Comparison of ENCODE assay signal across 10 mouse cellular contexts in genomic region chr4:120975428-120975734, GRCm38 (mm10). TPM values are rescaled to one million over a fixed set of nuclear protein-coding genes. Genes with fewer than 3 reads are reported as not detected.
DNase-seq lines count a peak whose midpoint lies in the region; ATAC-seq and TF ChIP-seq lines count a peak whose summit lies in the region.
"Had no signal": no experiment of that assay in that cellular context is flagged by ENCODE, and none has a peak within 500 bp of the region (broad histone marks: within the 10 kb centered on the region; RNA-seq: fewer than 3 reads in every experiment).

No protein-coding gene starts in this region.

- H3K9ac ChIP-seq in lung, embryonic 16.5 days (ENCODE audit: low read length), result no peak overlapping the region
- no peak overlapping the region for H3K9ac ChIP-seq in lung, postnatal 0 days (replicated peaks; ENCODE audit: low read depth)
- no peak overlapping the region for H3K9ac ChIP-seq in liver, embryonic 14.5 days (replicated peaks)
- H3K9ac ChIP-seq in midbrain, embryonic 13.5 days (replicated peaks), result no peak overlapping the region
- H3K9ac ChIP-seq: hindbrain, embryonic 15.5 days had no signal

- no peaks in the 10 kb centered on the region for H3K9me3 ChIP-seq in lung, embryonic 16.5 days (ENCODE audit: control insufficient read depth, low read length)
- H3K9me3 ChIP-seq in lung, postnatal 0 days (ENCODE audit: low read length), result no peaks in the 10 kb centered on the region
- no peaks in the 10 kb centered on the region for H3K9me3 ChIP-seq in liver, embryonic 14.5 days (ENCODE audit: control insufficient read depth, low read length)
- H3K9me3 ChIP-seq in midbrain, embryonic 13.5 days, result no peaks in the 10 kb centered on the region
- H3K9me3 ChIP-seq: hindbrain, embryonic 15.5 days had no signal

- no peak for TF ChIP-seq CTCF in lung, postnatal 0 days (IDR thresholded peaks at IDR 0.05)
- TF ChIP-seq CTCF in liver, embryonic 14.5 days (IDR thresholded peaks at IDR 0.05; ENCODE audit: low read depth), result no peak

- H3K4me1 ChIP-seq in lung, embryonic 16.5 days (replicated peaks; ENCODE audit: control insufficient read depth, insufficient read depth, low read length), result no peaks in the 10 kb centered on the region
- H3K4me1 ChIP-seq in lung, postnatal 0 days (ENCODE audit: insufficient read depth, low read depth, low read length), result no peaks in the 10 kb centered on the region
- H3K4me1 ChIP-seq in liver, embryonic 14.5 days (replicated peaks; ENCODE audit: control insufficient read depth in 2 of 2, insufficient read depth in 2 of 2, low read length in 1 of 2), result peaks cover 0 to 10% of the 10 kb centered on the region in 2 experiments; a peak in 2 of 4 replicates
- H3K4me1 ChIP-seq in midbrain, embryonic 13.5 days (replicated peaks), result no peaks in the 10 kb centered on the region
- H3K4me1 ChIP-seq: hindbrain, embryonic 15.5 days had no signal

- 76% methylated on average over 4 of the region's 4 CpGs for whole genome bisulfite sequencing in lung, embryonic 16.5 days
- WGBS in lung, postnatal 0 days, result 63% methylated on average over 4 of the region's 4 CpGs
- 75% methylated on average over 4 of the region's 4 CpGs for WGBS in liver, embryonic 14.5 days (ENCODE audit: insufficient replicate concordance)
- WGBS in midbrain, embryonic 13.5 days, result 90% methylated on average over 4 of the region's 4 CpGs

- H3K27ac ChIP-seq in lung, embryonic 16.5 days (ENCODE audit: low read length), result 0 out of 2 replicates have a peak overlapping the region, but pooled peaks have one; percentile 2
- H3K27ac ChIP-seq in lung, postnatal 0 days (ENCODE audit: low read length), result no peak overlapping the region
- peak overlapping the region; percentile 39 for H3K27ac ChIP-seq in liver, embryonic 14.5 days
- no peak overlapping the region for H3K27ac ChIP-seq in midbrain, embryonic 13.5 days
- H3K27ac ChIP-seq: hindbrain, embryonic 15.5 days had no signal

- no peak overlapping the region for H3K4me3 ChIP-seq in lung, embryonic 16.5 days (ENCODE audit: low read length)
- H3K4me3 ChIP-seq in lung, postnatal 0 days (ENCODE audit: low read depth, low read length), result no peak overlapping the region
- H3K4me3 ChIP-seq in liver, embryonic 14.5 days (ENCODE audit: insufficient read depth in 1 of 2, low read depth in 2 of 2, low read length in 2 of 2), result no peak overlapping the region
- H3K4me3 ChIP-seq in midbrain, embryonic 13.5 days (replicated peaks), result no peak overlapping the region
- H3K4me3 ChIP-seq: hindbrain, embryonic 15.5 days had no signal

- H3K36me3 ChIP-seq in lung, embryonic 16.5 days (ENCODE audit: control insufficient read depth, insufficient read depth, low read length), result peaks cover 11% of the 10 kb centered on the region
- H3K36me3 ChIP-seq in lung, postnatal 0 days (ENCODE audit: insufficient read depth, low read length), result peaks cover 13% of the 10 kb centered on the region; the same call in 1 of the 2 replicates
- H3K36me3 ChIP-seq in liver, embryonic 14.5 days (replicated peaks; ENCODE audit: control insufficient read depth, insufficient read depth, low read depth), result peaks cover 43% of the 10 kb centered on the region
- H3K36me3 ChIP-seq in midbrain, embryonic 13.5 days, result peaks cover 52% of the 10 kb centered on the region

- ATAC-seq in lung, embryonic 16.5 days (ENCODE audit: low read depth), result no peak
- no peak for ATAC-seq in lung, postnatal 0 days
- ATAC-seq in liver, embryonic 14.5 days (ENCODE audit: insufficient read depth), result no peak
- no peak for ATAC-seq in midbrain, embryonic 13.5 days

- DNase-seq in adrenal gland, postnatal 14 days, result peak; percentile 21
- no peak for DNase-seq in adrenal gland, adult 8-10 months
- no peak for DNase-seq in lung, postnatal 0 days (ENCODE audit: low spot score)
- no peak for DNase-seq in liver, embryonic 14.5 days (ENCODE audit: low read depth in 3 of 3, low spot score in 3 of 3)
- peak; percentile 73 to 74 for DNase-seq in spleen, postnatal 36 days (ENCODE audit: low spot score in 2 of 2)
- DNase-seq in cerebellum, postnatal 4 days (ENCODE audit: low spot score in 2 of 2), result no peak
- DNase-seq: kidney, postnatal 4 days had no signal

- no peaks in the 10 kb centered on the region for H3K27me3 ChIP-seq in lung, embryonic 16.5 days (ENCODE audit: control insufficient read depth, insufficient read depth, low read depth, low read length)
- H3K27me3 ChIP-seq in lung, postnatal 0 days (replicated peaks; ENCODE audit: insufficient read depth, low read length), result no peaks in the 10 kb centered on the region
- H3K27me3 ChIP-seq in liver, embryonic 14.5 days (ENCODE audit: control insufficient read depth, insufficient read depth, low read length), result no peaks in the 10 kb centered on the region
- no peaks in the 10 kb centered on the region for H3K27me3 ChIP-seq in midbrain, embryonic 13.5 days
- H3K27me3 ChIP-seq: hindbrain, embryonic 15.5 days had no signal

- no peak for TF ChIP-seq EP300 in lung, postnatal 0 days (IDR thresholded peaks at IDR 0.05)
- no peak for TF ChIP-seq EP300 in liver, embryonic 14.5 days (IDR thresholded peaks at IDR 0.05; ENCODE audit: low read depth)

- no peak overlapping the region for H3K4me2 ChIP-seq in lung, embryonic 16.5 days (ENCODE audit: low read depth, low read length)
- H3K4me2 ChIP-seq in lung, postnatal 0 days (replicated peaks; ENCODE audit: low read depth, low read length), result no peak overlapping the region
- H3K4me2 ChIP-seq in liver, embryonic 14.5 days (ENCODE audit: low read depth), result no peak overlapping the region
- no peak overlapping the region for H3K4me2 ChIP-seq in midbrain, embryonic 13.5 days (replicated peaks)
- H3K4me2 ChIP-seq: hindbrain, embryonic 15.5 days had no signal

RNA-seq across cellular contexts. Expression of gene Zfp69, which starts 23.9 kb away (rescaled TPM):
- 2.4 and 3.4 TPM in 2 replicates for total RNA-seq in adrenal gland, postnatal 14 days (2021)
- 1 to 10 TPM; 1.5 to 3.4 (median 2.9) TPM for total RNA-seq in adrenal gland, adult 8-10 months (2022)
- polyA plus RNA-seq in lung, embryonic 16.5 days (2015; fragmentation: Nextera tagmentation; extraction: Ambion mirVana), result 6.8 and 7.5 TPM in 2 replicates
- polyA plus RNA-seq in lung, postnatal 0 days (2015; fragmentation: Nextera tagmentation; extraction: Ambion mirVana), result 6.7 TPM in 2 replicates
- polyA plus RNA-seq in liver, embryonic 14.5 days (2012; rRNA removed), result 1.0 and 1.1 TPM in 2 replicates
- polyA plus RNA-seq in liver, embryonic 14.5 days (2014; fragmentation: Nextera tagmentation; extraction: Ambion mirVana), result 1.2 and 1.3 TPM in 2 replicates
- 8.8 and 9.4 TPM in 2 replicates for polyA plus RNA-seq in midbrain, embryonic 13.5 days (2015; fragmentation: Nextera tagmentation; extraction: Ambion mirVana)

RNA-seq across cellular contexts. Expression of gene Smap2, which starts 41.7 kb away (rescaled TPM):
- 31.5 and 42.3 TPM in 2 replicates for total RNA-seq in adrenal gland, postnatal 14 days (2021)
- total RNA-seq in adrenal gland, adult 8-10 months (2022), result 10 to 100 TPM; 36.5 to 42.7 (median 40.3) TPM
- polyA plus RNA-seq in lung, embryonic 16.5 days (2015; fragmentation: Nextera tagmentation; extraction: Ambion mirVana), result 12.3 and 12.6 TPM in 2 replicates
- 10.8 and 12.4 TPM in 2 replicates for polyA plus RNA-seq in lung, postnatal 0 days (2015; fragmentation: Nextera tagmentation; extraction: Ambion mirVana)
- polyA plus RNA-seq in liver, embryonic 14.5 days (2012; rRNA removed), result 15.4 and 17.0 TPM in 2 replicates
- 19.6 and 22.1 TPM in 2 replicates for polyA plus RNA-seq in liver, embryonic 14.5 days (2014; fragmentation: Nextera tagmentation; extraction: Ambion mirVana)
- polyA plus RNA-seq in midbrain, embryonic 13.5 days (2015; fragmentation: Nextera tagmentation; extraction: Ambion mirVana), result 30.9 and 34.2 TPM in 2 replicates

RNA-seq across cellular contexts. Expression of gene Exo5, which starts 50.6 kb away (rescaled TPM):
- total RNA-seq in adrenal gland, postnatal 14 days (2021), result 12.0 and 15.3 TPM in 2 replicates
- total RNA-seq in adrenal gland, adult 8-10 months (2022), result 10 to 100 TPM in 2 of 4 experiments, 1 to 10 TPM in 2; 7.9 to 13.4 (median 10.7) TPM
- polyA plus RNA-seq in lung, embryonic 16.5 days (2015; fragmentation: Nextera tagmentation; extraction: Ambion mirVana), result 26.8 and 27.2 TPM in 2 replicates
- 12.6 and 13.1 TPM in 2 replicates for polyA plus RNA-seq in lung, postnatal 0 days (2015; fragmentation: Nextera tagmentation; extraction: Ambion mirVana)
- 3.4 and 7.2 TPM in 2 replicates for polyA plus RNA-seq in liver, embryonic 14.5 days (2012; rRNA removed)
- 5.3 and 5.8 TPM in 2 replicates for polyA plus RNA-seq in liver, embryonic 14.5 days (2014; fragmentation: Nextera tagmentation; extraction: Ambion mirVana)
- 39.2 and 44.5 TPM in 2 replicates for polyA plus RNA-seq in midbrain, embryonic 13.5 days (2015; fragmentation: Nextera tagmentation; extraction: Ambion mirVana)

Comparison
In these comparisons a context has a peak if more than half of its experiments do, and no peak if none do; other contexts are left out.
1. DNase-seq: peak in adrenal gland, postnatal 14 days (single experiment) and spleen, postnatal 36 days (2 of 2); none in adrenal gland, adult 8-10 months (single experiment), lung, postnatal 0 days (single experiment), liver, embryonic 14.5 days (0 of 3) and cerebellum, postnatal 4 days (0 of 2).
2. H3K27ac ChIP-seq: peak in lung, embryonic 16.5 days (single experiment) and liver, embryonic 14.5 days (single experiment); none in lung, postnatal 0 days (single experiment) and midbrain, embryonic 13.5 days (single experiment).